Mouse (Mus musculus): Measurements from ENCODE around the gene Aqp8. TPM values are rescaled to one million over a fixed set of nuclear protein-coding genes. Genes with fewer than 3 reads are reported as not detected.

The Aqp8 gene
- polyA plus RNA-seq, 1 experiment from 2014 or later = not detected

- peak overlapping the region; percentile 91 for H3K9ac ChIP-seq
- H3K27me3 ChIP-seq = no peaks in the 10 kb centered on the region
- peak; percentile 12; the same call in 1 of the 2 replicates for ATAC-seq (ENCODE audit: low read depth)
- peak overlapping the region; percentile 96 for H3K27ac ChIP-seq (replicated peaks)
- no peaks in the 10 kb centered on the region for H3K9me3 ChIP-seq
- H3K4me1 ChIP-seq (replicated peaks) = peaks cover 36% of the 10 kb centered on the region
- peak overlapping the region; percentile 73 for H3K4me3 ChIP-seq
- WGBS = 37% methylated on average over 19 of the region's 19 CpGs
- peaks cover 32% of the 10 kb centered on the region for H3K36me3 ChIP-seq
- peak overlapping the region; percentile 89 for H3K4me2 ChIP-seq
These were observed 37.6 kb downstream of the Aqp8 start for GRCm38 (mm10) chr7:123499481-123500238.

- no peaks in the 10 kb centered on the region for H3K9me3 ChIP-seq
- H3K4me3 ChIP-seq = peak within 1 kb of the TSS; percentile 73
- H3K27ac ChIP-seq (replicated peaks) = peak within 1 kb of the TSS; percentile 96
These were observed 38.4 kb downstream of the Aqp8 start, which contains the start of gene Zkscan2 for GRCm38 (mm10) chr7:123500239-123501219. Gene Zkscan2 (minus strand): TSS chr7:123500449.

GRCm38 (mm10) chr7:123503358-123503757, 41.3 kb downstream of the Aqp8 start:
- no peak overlapping the region for H3K27ac ChIP-seq (replicated peaks)
- H3K9me3 ChIP-seq = 0 out of 2 replicates have a peak, but pooled peaks cover 4% of the 10 kb centered on the region
- no peak for ATAC-seq (ENCODE audit: low read depth)
- no peak overlapping the region for H3K4me3 ChIP-seq
- WGBS = 42% methylated on average over 1 of the region's 1 CpGs
- H3K9ac ChIP-seq = no peak overlapping the region
- H3K4me1 ChIP-seq (replicated peaks) = peaks cover 24% of the 10 kb centered on the region
- H3K27me3 ChIP-seq = no peaks in the 10 kb centered on the region
- no peak overlapping the region for H3K4me2 ChIP-seq
- no peaks in the 10 kb centered on the region for H3K36me3 ChIP-seq

More at GRCm38 (mm10) chr7:123500239-123501219, 38.4 kb downstream of the Aqp8 start, which contains the start of gene Zkscan2:
- Histone ChIP-seq H3K4me1 (replicated peaks) (peaks cover 36% of the 10 kb centered on the region), H3K9ac (peak within 1 kb of the TSS; percentile 91), H3K4me2 (peak within 1 kb of the TSS; percentile 89), H3K36me3 (peaks cover 23% of the 10 kb centered on the region), H3K27me3 (no peaks in the 10 kb centered on the region)
- WGBS = under 1% methylated on average over 71 of the region's 71 CpGs
- peak; percentile 96 for ATAC-seq (ENCODE audit: low read depth)

GRCm38 (mm10) chr7:123507946-123508345, 45.9 kb downstream of the Aqp8 start:
- WGBS = 57% methylated on average over 7 of the region's 7 CpGs
- no peak for ATAC-seq (ENCODE audit: low read depth)
- 0 out of 2 replicates have a peak, but pooled peaks cover 4% of the 10 kb centered on the region for H3K9me3 ChIP-seq

More at GRCm38 (mm10) chr7:123507946-123508345, 45.9 kb downstream of the Aqp8 start:
- H3K27ac ChIP-seq (replicated peaks) = no peak overlapping the region
- no peak overlapping the region for H3K4me2 ChIP-seq
- no peaks in the 10 kb centered on the region for H3K4me1 ChIP-seq (replicated peaks)
- no peaks in the 10 kb centered on the region for H3K27me3 ChIP-seq
- H3K4me3 ChIP-seq = no peak overlapping the region
- H3K9ac ChIP-seq = no peak overlapping the region
- no peaks in the 10 kb centered on the region; the same call in 1 of the 2 replicates for H3K36me3 ChIP-seq

Other genes starting within 250 kb of the Aqp8 start
- gene Slc5a11, start 247.5 kb upstream of the Aqp8 start, polyA plus RNA-seq (2015; fragmentation: Nextera tagmentation; extraction: Ambion mirVana) = 0.77 TPM in 1 of 2 replicates, not detected in the other
- 81.8 and 86.1 TPM in 2 replicates for gene Lcmt1, start 92.5 kb upstream of the Aqp8 start, polyA plus RNA-seq (2015; fragmentation: Nextera tagmentation; extraction: Ambion mirVana)
- gene Arhgap17, start 92.4 kb upstream of the Aqp8 start, polyA plus RNA-seq (2015; fragmentation: Nextera tagmentation; extraction: Ambion mirVana) = 14.2 and 16.3 TPM in 2 replicates
- 10.1 and 10.7 TPM in 2 replicates for gene Zkscan2, start 38.2 kb downstream of the Aqp8 start, polyA plus RNA-seq (2015; fragmentation: Nextera tagmentation; extraction: Ambion mirVana)